Mouse (Mus musculus) embryonic stem cell, embryonic (primary cell): Measurements from ENCODE around the gene Rnase2b.
"Not testable (repeated sequence)": the region's sequence is repeated elsewhere in the genome, so short reads cannot be mapped to it uniquely, and the experiment has no call there.

ENCODE experiments used
- CTCF ChIA-PET, 4 experiments: fragments of 300-600 bp in 2 of 4; fragments of 350-600 bp in 2 of 4; sonication (Branson Sonifier 250); formaldehyde crosslinking; loops; one replicate each; lab custom pipeline; 2022; ENCODE audit warnings: inconsistent platforms in 2 of 4; lab: Charles Lee
- POLR2A ChIA-PET, 4 experiments: fragments of 300-600 bp in 2 of 4; fragments of 350-600 bp in 2 of 4; sonication (Branson Sonifier 250); formaldehyde crosslinking; loops; one replicate each; lab custom pipeline; 2022; ENCODE audit warnings: antibody characterized with exemption in 4 of 4, inconsistent platforms in 1 of 4; lab: Charles Lee

The Rnase2b gene

DNA sequence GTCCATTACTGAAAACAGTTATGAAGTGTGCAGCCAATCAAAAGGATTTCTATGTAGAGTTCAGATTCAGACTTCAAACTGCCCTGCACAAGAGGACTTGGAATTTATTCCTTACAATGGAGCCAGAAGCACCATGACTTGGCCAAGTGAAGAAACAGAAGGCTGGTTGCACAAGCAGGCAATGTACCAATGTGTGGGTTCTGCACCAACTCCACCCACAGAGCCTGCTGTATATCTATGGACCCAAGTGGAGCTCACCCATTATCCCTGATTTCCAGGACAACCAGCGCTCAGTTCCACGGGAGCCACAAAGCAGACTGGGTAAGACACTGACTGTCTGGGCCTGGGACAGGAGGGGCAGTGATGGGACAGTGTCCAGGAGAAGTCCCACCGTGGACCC, at the start of gene Rnase2b:
Gene Rnase2b, plus strand, starts transcription at position 285 of the 400 bp plus-strand sequence.
- CTCF ChIA-PET, POLR2A ChIA-PET: not testable (repeated sequence)

DNA sequence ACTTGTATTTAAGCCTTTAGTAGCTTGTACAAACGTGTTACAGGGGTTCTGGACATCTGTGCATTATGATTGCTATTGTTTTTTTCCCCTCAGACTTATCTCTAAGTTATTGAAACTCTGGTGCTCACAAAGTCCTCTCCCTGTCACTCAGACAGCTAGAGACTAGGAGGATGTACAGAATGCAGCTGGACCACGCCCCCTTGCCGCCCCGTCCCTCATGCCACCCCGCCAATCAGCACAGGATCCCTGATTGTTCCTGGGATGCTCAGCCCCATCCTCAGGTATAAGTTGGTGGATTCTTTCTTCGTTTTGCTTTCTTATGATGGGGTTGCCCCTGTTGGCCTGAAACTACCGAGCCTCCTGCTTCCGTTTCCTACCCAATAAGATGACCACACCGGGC, 48.6 kb upstream of the Rnase2b start:
- CTCF ChIA-PET: interaction anchor here in 1 of 4 experiments (0.5 kb wide), 1 partner anchor 15 kb away, joined by 4 read pairs; no protein-coding TSS in a partner anchor
- POLR2A ChIA-PET: interaction anchor here in 1 of 4 experiments (0.7 to 1.2 kb wide), 4 partner anchors 14 to 205 kb away, joined by 3 to 4 read pairs (median 3); no protein-coding TSS in a partner anchor

DNA sequence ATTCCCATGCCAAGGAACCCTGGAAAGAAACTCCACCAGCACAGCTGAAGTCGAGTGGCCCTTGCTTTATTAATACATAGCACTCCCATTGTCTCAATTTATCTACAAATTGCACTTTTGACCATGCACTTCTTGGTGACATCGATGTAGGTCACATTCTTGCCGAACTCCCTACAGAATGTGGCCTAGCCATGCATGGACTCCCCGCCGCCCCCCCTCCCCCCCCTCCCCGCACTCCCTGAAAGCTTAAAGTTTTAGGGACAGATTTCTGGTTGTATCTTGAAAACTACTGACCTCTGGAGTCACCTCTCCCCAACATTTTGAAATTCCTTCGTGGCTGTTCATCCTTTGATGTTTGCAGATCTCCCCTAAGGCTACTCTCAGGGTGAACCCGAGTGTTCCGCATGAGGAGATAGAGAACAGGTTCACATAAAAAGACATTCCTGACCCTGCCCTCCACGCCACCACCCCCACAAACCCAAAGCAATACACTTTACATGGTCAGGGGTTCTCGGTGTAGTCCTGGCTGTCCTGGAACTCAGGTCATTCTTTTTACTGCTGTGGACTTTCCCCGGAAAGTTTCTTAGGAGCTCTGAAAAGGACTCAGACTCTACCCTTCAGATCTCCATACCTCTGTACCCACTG, 48.0 kb upstream of the Rnase2b start, which contains the start of gene Eddm3b:
Gene Eddm3b, plus strand, starts transcription at position 511 of the 645 bp plus-strand sequence.
- POLR2A ChIA-PET: interaction anchor here in 1 of 4 experiments (1.2 kb wide), 1 partner anchor 16 kb away, joined by 3 read pairs; no protein-coding TSS in a partner anchor
- CTCF ChIA-PET: no interaction called here

DNA sequence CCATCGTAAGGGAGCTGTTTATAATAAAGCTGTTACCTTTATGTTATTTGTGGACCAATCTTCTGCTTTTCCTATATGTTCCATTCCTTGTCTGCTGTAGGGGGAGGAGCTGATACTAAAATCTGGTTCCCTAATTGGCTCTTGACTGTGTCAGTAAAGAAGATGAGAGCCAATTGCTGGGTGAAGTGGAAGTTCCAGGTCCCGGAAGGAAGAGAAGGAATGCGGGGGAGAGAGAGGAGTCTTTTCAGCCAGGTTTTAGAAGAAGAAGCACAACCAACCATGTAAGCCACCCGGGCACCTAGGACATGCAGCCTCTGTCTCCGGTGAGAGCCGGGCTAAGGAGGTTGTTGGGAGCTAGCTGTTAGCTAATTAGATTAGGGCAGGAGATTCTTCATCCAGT, 36.4 kb upstream of the Rnase2b start:
- ChIA-PET POLR2A (interaction anchor here in 1 of 4 experiments (0.6 kb wide), 1 partner anchor 264 kb away, joined by 3 read pairs; no protein-coding TSS in a partner anchor), CTCF (no interaction called here)

DNA sequence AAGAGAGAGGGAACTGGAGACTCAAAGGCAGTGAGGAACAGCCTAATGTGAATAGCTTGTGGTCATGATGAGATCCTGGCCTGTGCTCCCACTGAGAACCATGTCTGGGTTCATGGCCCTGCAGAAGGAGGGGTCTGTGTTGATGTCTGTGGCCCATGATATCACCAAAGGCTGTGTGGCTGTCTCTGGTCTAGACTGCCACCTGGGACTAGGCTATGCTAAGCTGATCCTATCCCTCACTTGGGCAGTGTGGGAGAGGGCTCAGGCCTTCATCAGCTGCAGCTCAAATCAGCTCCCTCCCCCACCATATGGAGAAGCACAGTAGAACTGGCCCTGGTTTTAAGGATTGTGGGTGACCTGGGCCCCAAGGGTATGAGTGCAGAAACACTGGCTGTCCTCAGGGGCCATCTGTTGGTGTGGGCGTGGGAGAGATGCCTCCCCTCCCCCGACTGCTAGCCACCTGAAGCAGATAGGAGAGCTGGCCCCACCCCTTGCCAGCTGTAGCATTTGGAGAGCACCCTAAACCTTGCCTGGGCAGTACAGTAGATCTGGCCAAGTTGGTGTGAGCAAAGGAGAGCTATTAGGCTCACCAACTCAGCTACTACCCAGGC, 34.3 kb upstream of the Rnase2b start:
- ChIA-PET CTCF (interaction anchor here in 1 of 4 experiments (0.8 kb wide), 1 partner anchor 103 kb away, joined by 3 read pairs; no protein-coding TSS in a partner anchor), POLR2A (interaction anchor here in 1 of 4 experiments (0.5 to 0.9 kb wide), 2 partner anchors 14 to 347 kb away, joined by 3 to 4 read pairs; no protein-coding TSS in a partner anchor)

DNA sequence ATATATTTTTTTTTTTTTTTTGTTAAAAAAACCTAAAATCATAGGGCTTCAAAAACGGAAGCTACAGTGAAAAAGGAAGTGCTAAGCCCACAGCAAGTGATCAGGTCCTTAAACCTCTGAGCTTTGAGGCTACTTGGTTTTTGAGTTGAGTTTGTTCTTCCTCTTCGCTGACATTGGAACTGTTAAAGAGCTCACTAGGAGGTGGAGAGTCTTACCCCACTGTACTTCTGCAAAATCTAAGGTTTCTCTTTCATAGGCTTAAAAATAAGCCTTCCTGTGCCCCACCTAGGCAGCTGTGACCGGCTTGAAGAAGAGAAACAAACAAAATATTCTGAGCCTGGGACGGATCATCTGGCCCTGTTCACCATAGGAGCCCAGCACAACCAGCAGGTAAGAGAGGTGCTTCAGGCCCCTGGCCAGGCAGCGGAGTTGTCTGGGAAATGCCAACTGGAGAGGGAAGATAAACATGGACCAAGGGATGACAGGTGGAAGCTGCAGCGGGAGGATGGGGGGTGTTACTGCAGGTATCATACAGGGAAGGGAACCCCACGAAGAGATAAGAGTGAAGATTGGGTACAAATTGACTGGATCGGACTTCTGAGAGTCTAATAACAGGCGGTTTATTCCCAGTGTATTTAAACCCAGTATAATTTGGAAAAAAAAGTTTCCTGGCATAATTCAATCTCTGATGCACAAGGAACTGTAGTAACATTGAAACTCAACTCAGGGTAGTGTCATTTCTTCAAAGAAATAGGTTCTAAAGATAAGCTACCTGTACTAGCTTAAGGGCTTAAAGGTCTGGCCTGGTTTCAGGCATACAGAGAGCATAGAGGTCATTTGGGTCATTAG, 33.1 kb upstream of the Rnase2b start:
- ChIA-PET POLR2A (no interaction called here), CTCF (interaction anchor here in 2 of 4 experiments (0.6 to 0.8 kb wide), 2 partner anchors 104 to 1702 kb away, joined by 3 to 8 read pairs; no protein-coding TSS in a partner anchor)

DNA sequence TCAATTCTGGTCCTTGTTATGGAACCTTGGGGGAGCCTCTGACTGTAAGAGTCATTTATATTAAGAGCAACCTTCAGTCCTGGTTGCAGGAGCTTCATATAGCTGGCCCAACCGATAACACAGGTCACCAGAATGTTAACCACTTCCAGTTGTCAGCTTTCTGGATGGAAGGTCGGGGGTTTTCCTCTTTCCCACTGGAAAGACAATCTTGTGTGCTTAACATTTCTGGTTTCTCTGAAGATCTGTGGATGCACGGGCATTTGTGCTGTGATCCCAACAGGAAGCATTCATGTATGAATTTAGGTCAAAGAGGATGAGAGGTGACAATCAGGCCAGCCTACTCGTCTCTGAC, 32.5 kb upstream of the Rnase2b start:
- CTCF ChIA-PET: no interaction called here
- POLR2A ChIA-PET: no interaction called here

DNA sequence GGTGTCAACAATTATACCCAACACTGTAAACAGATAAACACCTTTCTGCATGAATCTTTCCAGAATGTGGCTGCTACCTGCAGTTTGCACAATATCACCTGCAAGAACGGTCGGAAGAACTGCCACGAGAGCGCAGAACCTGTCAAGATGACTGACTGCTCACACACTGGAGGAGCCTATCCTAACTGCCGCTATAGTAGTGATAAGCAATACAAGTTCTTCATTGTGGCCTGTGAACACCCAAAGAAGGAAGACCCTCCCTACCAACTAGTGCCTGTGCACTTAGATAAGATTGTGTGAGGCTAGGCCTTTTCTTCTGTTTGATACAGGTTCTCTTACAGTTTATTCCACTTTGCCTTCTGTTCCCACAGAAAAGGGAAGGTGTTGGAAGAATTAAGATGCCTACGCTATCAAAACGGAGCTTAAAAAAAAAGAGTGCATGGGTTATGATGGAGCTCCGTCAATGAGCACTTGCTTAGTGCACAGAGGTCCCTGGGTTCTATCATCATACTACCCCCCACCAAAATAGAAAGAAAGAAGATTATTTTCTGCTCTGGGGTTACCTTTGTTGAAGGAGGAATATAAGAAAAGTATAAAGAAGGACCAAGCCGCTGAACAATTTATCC, 31.6 kb upstream of the Rnase2b start:
- ChIA-PET CTCF (interaction anchor here in 2 of 4 experiments (0.6 kb wide), 2 partner anchors 35 to 137 kb away, joined by 3 to 4 read pairs; no protein-coding TSS in a partner anchor), POLR2A (interaction anchor here in 1 of 4 experiments (1.5 kb wide), 1 partner anchor 51 kb away, joined by 3 read pairs; no protein-coding TSS in a partner anchor)

DNA sequence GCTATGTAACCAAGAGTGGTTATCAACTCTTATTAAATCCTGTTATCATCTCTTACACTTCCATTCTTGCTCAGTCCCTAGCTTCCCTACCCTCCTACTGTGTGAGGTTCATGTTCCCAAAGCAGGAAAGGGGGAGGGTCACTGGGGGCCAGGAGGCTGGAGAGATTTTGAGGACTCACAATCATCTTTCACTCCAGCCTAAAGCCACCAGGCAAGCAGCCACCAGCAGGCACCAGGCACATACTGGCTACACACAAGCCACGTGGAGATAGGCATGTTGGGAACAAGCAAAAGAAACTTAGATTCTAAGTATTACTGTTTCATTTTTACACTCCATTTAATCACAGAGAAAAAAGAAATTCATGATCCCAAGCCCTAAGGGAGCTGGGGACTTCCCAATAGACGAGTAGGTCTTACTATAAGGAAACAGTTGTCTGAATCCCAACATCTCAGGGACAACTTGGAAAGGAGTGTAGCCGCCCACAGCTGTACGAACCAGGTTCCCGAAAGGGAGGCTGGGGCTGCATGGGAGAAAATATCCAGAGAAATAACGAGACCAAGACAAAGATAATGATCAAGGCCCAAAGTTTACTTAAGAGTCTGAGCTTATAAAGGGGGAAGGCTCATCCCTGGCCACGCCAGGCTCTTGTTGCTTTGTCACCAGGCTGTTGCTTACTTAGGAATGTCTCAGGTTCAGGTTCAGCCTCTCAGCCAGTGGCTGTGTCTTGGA, 30.8 kb upstream of the Rnase2b start:
- ChIA-PET POLR2A (interaction anchor here in 1 of 4 experiments (0.9 to 1.5 kb wide), 2 partner anchors 8 to 52 kb away, joined by 3 read pairs; partner anchors contain the start of gene Rnase6), CTCF (interaction anchor here in 2 of 4 experiments (0.6 kb wide), 2 partner anchors 34 to 136 kb away, joined by 3 to 4 read pairs; no protein-coding TSS in a partner anchor)

DNA sequence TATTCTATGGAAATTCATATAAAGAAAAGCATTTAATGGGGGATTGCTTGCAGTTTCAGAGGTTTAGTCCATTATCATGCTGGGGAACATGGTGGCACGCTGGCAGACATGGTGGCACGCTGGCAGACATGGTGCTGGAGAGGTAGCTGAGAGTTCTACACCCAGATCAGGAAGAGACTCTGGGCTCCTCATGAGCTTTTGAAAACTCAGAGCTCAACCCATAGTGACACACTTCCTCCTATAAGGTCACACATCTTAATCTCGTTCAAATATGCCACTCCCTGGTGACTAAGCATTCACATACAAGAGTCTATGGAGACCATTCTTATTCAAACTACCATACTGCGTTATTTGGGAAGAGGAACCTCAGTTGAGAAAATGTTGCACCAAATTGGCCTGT, 29.7 kb upstream of the Rnase2b start:
- CTCF ChIA-PET: no interaction called here
- POLR2A ChIA-PET: no interaction called here

DNA sequence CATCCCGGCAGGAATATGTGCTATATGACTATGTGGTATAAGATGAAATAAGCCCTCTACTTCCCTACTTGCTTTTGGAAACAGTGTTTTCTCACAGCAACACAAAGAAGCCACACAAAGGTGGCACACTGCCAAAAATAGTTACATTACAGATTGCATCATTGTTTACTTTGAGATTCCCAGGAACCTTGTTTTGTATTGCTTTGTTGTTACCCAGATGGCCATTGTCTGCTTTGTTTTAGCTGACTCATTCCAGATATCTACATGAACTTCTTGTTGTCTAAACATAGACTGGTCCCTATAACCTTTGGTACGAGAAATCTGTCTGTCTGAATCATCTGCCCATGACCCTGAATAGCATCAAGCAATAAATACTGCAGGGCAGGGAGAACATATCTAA, 21.7 kb upstream of the Rnase2b start:
- ChIA-PET CTCF (no interaction called here), POLR2A (interaction anchor here in 1 of 4 experiments (1.2 kb wide), 1 partner anchor 13 kb away, joined by 3 read pairs; no protein-coding TSS in a partner anchor)

DNA sequence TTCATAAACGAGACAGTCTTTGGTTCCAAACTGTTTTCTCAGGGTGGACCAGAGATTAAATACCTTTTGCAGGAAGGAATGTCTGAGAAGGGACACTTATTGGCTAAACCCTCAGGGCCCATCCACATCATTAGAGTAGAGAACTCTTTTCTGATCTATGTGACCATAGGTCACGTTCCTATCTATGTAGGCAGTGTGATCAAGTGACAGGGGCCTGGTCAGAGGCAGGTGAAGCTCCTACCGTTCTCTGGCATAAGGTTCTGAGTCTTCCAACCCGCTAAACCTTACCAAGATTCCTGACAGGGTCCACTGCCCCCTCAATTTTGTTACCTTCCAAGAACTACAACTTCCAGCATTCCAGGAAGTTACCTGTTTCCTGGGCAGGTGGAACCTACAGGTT, 19.9 kb upstream of the Rnase2b start:
- POLR2A ChIA-PET: no interaction called here

DNA sequence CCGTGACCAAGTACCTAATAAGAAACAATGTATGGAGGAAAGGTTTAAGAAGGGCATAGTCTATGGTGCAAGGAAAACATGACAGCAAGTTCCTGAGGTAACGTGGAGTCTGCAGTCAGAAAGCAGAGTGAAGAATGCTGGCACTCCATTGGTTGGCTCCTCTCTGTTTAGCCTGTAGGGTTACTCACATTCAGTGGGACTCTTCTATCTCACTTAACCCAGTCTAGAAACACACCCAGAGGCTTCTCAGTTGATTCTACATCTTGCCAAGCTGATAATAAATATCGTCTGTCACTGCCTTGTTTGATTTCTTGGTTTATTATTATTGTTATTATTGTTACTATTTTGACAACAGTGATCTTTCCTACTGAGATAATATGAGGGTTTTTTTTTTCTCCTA, 19.5 kb upstream of the Rnase2b start:
- CTCF ChIA-PET: no interaction called here
- POLR2A ChIA-PET: no interaction called here

More for the DNA sequence above, 19.9 kb upstream of the Rnase2b start:
- CTCF ChIA-PET: no interaction called here

DNA sequence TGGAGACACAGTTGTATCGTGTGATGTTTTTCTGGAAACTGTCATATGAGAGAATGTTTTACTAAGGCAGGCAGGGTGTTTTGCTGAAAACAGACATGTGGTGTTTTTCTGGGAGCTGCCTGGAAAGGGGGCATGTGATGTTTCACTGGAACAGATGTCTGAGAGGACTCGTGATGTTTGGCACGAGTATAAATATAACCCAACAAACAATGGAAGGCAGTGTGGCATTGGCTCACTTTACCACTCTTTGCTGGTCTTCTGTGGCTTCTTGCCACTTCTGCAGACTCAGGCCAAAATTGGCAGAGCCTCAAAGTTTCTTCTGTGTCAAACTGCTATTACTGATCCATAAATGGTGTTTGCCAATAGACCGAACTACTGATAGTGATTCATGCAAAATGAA, 18.8 kb upstream of the Rnase2b start:
- ChIA-PET CTCF (no interaction called here), POLR2A (no interaction called here)

DNA sequence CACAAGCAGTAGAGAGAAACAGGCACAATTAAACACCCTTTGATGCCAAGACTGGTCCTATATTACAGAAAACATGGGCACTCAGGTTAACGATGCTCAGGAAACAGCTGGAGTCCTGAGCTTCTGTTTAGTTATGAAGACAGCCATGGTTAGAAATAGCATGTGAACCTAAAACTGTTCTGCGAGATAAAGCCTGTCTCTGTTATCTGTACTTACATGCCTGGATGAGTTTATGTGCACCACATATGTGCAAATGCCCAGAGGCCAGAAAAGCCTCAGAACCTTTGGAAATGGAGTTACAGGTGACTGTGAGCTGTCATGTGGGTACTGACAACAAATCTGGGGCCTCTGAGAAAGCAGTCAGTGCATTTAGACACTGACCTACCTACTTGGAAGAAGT, 18.1 kb upstream of the Rnase2b start:
- ChIA-PET POLR2A (no interaction called here), CTCF (no interaction called here)

DNA sequence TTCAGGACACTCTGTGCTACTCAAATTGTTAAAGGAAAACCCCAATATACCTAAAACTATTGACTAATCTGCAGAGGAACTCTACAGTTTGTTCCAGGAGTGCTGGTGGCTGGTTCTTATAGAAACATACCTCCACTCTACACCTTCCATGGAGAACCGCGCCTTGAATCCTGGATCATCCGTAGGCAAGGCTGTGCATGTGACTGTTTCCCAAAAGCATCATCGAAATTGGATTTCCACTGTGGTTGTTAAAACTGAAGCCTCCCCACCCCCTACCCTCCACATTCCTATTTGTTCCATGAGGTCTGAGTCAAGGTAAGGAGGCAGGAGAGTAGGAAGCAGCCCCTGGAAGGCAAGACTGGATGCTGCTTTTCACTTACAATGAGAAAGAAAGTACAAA, 17.6 kb upstream of the Rnase2b start:
- CTCF ChIA-PET: no interaction called here
- POLR2A ChIA-PET: no interaction called here

DNA sequence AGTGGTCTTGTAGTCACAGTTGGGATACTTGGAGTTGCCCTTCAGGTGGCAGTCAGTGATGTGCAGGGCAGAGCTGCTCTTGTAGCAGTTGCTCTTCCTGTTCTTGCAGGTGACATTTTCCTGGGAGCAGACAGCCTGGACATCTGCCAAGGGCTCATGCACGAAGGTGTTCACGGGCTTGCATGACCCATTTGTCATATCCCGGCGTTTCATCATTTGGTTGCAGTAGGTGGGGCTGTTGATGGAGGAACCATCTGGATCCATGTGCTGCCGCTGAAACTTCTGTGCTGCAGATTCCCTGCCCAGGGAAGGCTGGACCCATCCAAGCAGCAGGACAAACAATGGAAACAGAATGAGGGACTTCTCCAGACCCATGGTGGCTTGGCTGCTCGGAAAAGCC, 16.5 kb upstream of the Rnase2b start:
- CTCF ChIA-PET: no interaction called here
- POLR2A ChIA-PET: no interaction called here

DNA sequence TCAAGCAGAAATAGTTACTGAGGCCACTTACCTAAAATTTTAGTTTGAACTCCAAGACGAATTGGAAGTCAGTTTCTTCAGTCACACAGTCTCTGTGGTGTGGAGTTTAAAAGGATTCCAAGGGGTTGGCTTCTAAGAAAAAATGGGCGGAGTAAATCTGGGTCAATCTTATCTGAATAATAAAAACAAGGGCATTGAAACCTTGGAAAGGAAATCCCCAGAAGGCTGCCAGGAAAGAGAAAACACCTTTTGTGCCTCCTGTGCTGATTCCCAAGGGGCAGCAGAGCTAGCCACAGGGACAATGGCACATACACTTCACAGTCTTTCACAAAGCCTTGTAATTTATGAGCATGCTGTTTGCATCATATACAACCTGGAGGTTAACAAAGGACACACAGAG, 15.4 kb upstream of the Rnase2b start, which contains the start of gene Rnase1:
Gene Rnase1, minus strand, starts transcription at position 101 of the 400 bp plus-strand sequence.
- ChIA-PET POLR2A (no interaction called here), CTCF (interaction anchor here in 1 of 4 experiments (0.6 kb wide), 1 partner anchor 26 kb away, joined by 3 read pairs; no protein-coding TSS in a partner anchor)
